Mouse (Mus musculus): Measurements from ENCODE around the gene Pafah2.

DNA sequence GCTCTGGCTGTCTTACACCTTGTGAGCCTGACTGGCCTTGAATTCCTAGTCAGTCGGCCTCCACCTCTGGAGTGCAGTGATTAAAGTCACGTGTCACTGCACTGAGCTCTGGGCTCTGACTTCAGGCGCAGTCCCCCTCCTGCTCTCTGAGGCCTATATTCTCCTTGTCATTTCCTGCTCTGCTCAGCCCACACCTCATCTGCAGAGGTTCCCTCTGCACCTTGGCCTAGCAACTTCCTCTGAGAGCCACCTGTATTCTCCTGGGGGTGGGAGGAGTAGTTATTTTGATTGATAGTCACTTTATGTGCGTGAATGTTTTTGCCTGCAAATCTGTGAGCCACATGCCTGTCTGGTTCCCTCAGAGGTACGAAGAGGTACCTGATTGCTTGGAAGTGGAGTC, 34.9 kb upstream of the Pafah2 start:
- no peak for TF ChIP-seq CTCF (IDR thresholded peaks at IDR 0.05; ENCODE audit: low read depth)
- TF ChIP-seq EP300 (IDR thresholded peaks at IDR 0.05; ENCODE audit: low read depth), result no peak

All from liver, embryonic 14.5 days (tissue).